Mouse (Mus musculus) C2C12 (cell line): Measurements from ENCODE around the gene Tmem258. TPM values are rescaled to one million over a fixed set of nuclear protein-coding genes. Genes with fewer than 3 reads are reported as not detected.
A peak's percentile ranks its signal among the peaks of the same experiment; 100 is the strongest.

Source experiments
- H3K27me3 ChIP-seq: one replicate; pipeline ENCODE4 v1.6.1; 2011; ENCODE audit not compliant: control insufficient read depth, insufficient read depth, insufficient read length
- H3K36me3 ChIP-seq: one replicate; pipeline ENCODE4 v1.6.1; 2011; ENCODE audit not compliant: control insufficient read depth, insufficient read depth
- H3K4me3 ChIP-seq: one replicate; pipeline ENCODE4 v1.5.1; 2011; ENCODE audit warnings: mild to moderate bottlenecking, control low read depth; ENCODE audit not compliant: poor library complexity, insufficient read depth, severe bottlenecking
- H3K79me2 ChIP-seq: one replicate; pipeline ENCODE4 v1.6.1; 2011; ENCODE audit not compliant: control insufficient read depth, insufficient read depth
- H3K79me3 ChIP-seq: one replicate; pipeline ENCODE4 v1.6.1; 2011; ENCODE audit warnings: low read depth, control low read depth
- H3ac ChIP-seq: one replicate; pipeline ENCODE3; 2011; ENCODE audit warnings: low read depth; ENCODE audit not compliant: control insufficient read depth, insufficient read length
- CEBPB ChIP-seq: IDR thresholded peaks from one replicate; pipeline ENCODE4 v1.6.1; 2011; ENCODE audit warnings: low read depth, mild to moderate bottlenecking, control low read depth, moderate library complexity
- CTCF ChIP-seq: IDR thresholded peaks from one replicate; pipeline ENCODE4 v1.5.1; 2011; ENCODE audit not compliant: control insufficient read depth, insufficient read depth, insufficient read length
- FOSL1 ChIP-seq: IDR thresholded peaks from one replicate; pipeline ENCODE4 v1.8.0; 2011; ENCODE audit warnings: mild to moderate bottlenecking, low read length; ENCODE audit not compliant: poor library complexity, insufficient read depth, severe bottlenecking
- MAX ChIP-seq: IDR thresholded peaks from one replicate; pipeline ENCODE4 v1.6.1; 2011; ENCODE audit warnings: mild to moderate bottlenecking, control low read depth
- MYOD1 ChIP-seq: IDR thresholded peaks from one replicate; pipeline ENCODE4 v1.6.1; 2011; ENCODE audit warnings: low read depth; ENCODE audit not compliant: control insufficient read depth, insufficient read length
- MYOG ChIP-seq: IDR thresholded peaks from one replicate; pipeline ENCODE4 v1.6.1; 2011; ENCODE audit not compliant: control insufficient read depth, insufficient read length; ENCODE audit errors: extremely low read depth
- USF1 ChIP-seq: IDR thresholded peaks from one replicate; pipeline ENCODE4 v1.6.1; 2011; ENCODE audit warnings: low read depth, mild to moderate bottlenecking, control low read depth, moderate library complexity
- polyA plus RNA-seq: library from polyadenylated mRNA; unstranded; fragments of >200 nt; fragmentation: generic; extraction: Trizol; gene quantifications from one replicate; pipeline ENCODE4 v1.2.1, GENCODE M21; 2012; ENCODE audit warnings: missing spikeins

The Tmem258 gene
- polyA plus RNA-seq, 1 experiment: 339 TPM

DNA sequence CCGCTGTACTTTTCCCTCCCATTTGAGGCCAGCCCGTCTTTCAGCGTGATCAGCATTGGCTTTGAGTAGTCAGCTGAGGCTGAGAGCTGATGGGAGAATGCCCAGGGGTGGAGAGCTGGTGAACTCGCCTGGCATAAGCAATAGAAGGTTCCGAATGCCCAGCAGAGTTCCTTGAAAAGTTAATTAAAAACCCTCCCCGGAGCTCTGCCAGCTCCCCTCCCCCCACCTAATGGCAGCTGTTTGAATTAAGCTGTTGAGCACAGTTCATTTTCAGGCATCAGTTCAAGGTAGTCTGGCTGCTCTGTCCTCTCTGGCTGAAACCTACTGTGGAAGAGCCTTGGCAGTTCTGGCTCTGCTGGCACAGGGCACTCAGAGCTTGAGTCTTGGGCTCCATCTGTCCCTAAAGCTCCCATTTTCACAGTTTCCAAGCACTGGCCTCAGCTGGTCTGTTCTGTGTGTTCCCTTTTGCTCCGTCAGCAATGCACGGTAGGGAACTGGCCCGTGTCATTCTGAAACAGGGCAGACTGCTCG, 15.5 kb upstream of the Tmem258 start:
- TF ChIP-seq CEBPB: no peak
- no peak for TF ChIP-seq MYOG
- TF ChIP-seq USF1: no peak
- no peak for TF ChIP-seq CTCF
- no peak for TF ChIP-seq MYOD1
- no peak for TF ChIP-seq MAX
- no peak for TF ChIP-seq FOSL1
- Histone ChIP-seq H3K36me3 (peaks cover 61% of the 10 kb centered on the region), H3K79me3 (peaks cover 13% of the 10 kb centered on the region), H3ac (no peak overlapping the region), H3K79me2 (peaks cover 31% of the 10 kb centered on the region), H3K4me3 (no peak overlapping the region), H3K27me3 (no peaks in the 10 kb centered on the region)

DNA sequence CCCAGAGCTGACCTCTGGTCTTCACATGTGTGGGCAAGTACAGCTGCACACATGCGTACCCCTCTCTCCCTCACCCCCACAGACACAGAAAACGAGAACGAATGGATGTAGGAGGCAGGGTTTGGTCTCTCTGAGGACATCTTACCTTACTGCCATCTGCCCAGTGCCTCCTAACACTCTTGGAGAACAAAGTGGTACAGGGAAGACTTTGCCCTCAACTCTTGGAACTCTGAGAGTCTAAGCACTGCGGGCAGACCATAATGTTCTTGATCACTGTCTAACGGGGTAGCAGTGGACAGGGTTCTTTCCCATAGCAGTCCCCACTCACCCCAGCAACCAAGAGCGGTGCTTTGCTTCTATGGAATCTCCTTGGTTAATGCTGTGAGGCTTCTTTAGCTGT, 14.8 kb upstream of the Tmem258 start:
- Histone ChIP-seq H3K36me3 (peaks cover 68% of the 10 kb centered on the region), H3ac (no peak overlapping the region), H3K79me2 (peaks cover 24% of the 10 kb centered on the region), H3K4me3 (no peak overlapping the region), H3K79me3 (peaks cover 8% of the 10 kb centered on the region), H3K27me3 (no peaks in the 10 kb centered on the region)
- TF ChIP-seq FOSL1: no peak
- no peak for TF ChIP-seq CEBPB
- no peak for TF ChIP-seq USF1
- TF ChIP-seq MYOG: no peak
- no peak for TF ChIP-seq CTCF
- TF ChIP-seq MYOD1: no peak
- TF ChIP-seq MAX: no peak

DNA sequence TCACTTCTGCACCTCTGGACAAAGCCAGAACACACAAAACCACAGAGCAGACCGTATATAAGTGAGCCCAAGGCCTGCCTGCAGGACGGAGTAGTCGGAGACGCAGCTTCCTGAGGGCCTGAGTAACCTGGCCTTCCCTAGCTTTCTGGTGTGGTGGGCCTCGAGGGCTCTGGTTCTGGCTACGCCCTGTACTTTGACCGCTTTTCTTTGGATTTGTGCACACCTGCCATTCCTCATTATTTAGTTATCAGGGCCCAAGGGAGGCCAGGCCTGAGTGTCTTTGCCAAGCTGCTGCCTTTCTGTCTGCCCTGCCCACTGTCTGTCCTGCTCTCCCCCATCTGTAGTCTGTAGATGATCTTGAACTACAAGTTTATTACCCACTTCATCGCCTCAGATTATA, 13.9 kb upstream of the Tmem258 start:
- Histone ChIP-seq H3K27me3 (no peaks in the 10 kb centered on the region), H3K79me2 (peaks cover 15% of the 10 kb centered on the region), H3K79me3 (peaks cover 3% of the 10 kb centered on the region), H3K4me3 (no peak overlapping the region), H3K36me3 (peaks cover 76% of the 10 kb centered on the region), H3ac (no peak overlapping the region)
- TF ChIP-seq USF1: no peak
- no peak for TF ChIP-seq FOSL1
- TF ChIP-seq MAX: no peak
- TF ChIP-seq CTCF: no peak
- TF ChIP-seq MYOG: no peak
- no peak for TF ChIP-seq CEBPB
- no peak for TF ChIP-seq MYOD1

DNA sequence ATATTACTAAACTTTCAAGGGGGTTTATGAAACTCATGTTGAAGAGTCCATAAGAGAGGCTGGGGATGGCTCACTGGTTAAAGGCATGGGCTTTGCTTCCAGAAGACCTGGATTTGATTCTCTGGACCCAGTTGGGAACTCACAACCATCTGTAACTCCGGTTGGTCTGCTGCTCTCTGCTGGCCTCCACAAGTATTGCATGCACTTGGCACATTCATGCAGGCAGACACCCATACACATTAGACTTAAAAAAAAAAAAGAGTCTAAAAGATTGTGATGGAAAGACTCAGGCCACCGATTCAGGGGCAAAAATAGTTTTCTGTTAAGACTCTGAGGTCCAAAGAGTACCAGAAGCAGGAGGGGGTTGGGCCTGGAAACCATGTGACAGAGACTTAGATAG, 13.0 kb upstream of the Tmem258 start:
- H3K79me3 ChIP-seq: no peaks in the 10 kb centered on the region
- no peaks in the 10 kb centered on the region for H3K27me3 ChIP-seq
- no peak overlapping the region for H3K4me3 ChIP-seq
- peaks cover 76% of the 10 kb centered on the region for H3K36me3 ChIP-seq
- peaks cover 7% of the 10 kb centered on the region for H3K79me2 ChIP-seq
- TF ChIP-seq MAX (no peak), MYOG (no peak), MYOD1 (no peak), USF1 (no peak), CEBPB (no peak), FOSL1 (no peak), CTCF (peak; percentile 44)
- no peak overlapping the region for H3ac ChIP-seq

DNA sequence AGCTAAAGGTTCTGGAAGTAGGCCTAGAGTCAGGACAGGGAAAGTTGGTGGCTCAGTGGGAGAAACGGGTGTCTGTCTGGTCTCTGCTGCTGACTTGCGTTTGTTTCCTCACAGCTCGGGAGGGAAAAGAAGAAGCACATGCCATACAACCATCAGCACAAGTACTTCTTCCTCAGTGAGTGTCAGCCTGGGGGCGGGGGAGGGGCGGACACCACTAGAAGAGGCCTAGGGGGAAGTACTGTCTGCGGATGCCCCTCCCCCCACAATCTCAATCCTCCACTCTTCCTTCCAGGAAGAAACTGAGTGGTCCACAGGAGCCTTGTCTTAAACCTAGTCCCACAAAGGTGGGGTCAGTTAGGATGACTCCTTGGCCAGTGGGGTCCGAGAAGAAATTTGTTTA, 12.5 kb upstream of the Tmem258 start:
- no peaks in the 10 kb centered on the region for H3K27me3 ChIP-seq
- no peak overlapping the region for H3ac ChIP-seq
- H3K79me3 ChIP-seq: no peaks in the 10 kb centered on the region
- peaks cover 73% of the 10 kb centered on the region for H3K36me3 ChIP-seq
- H3K79me2 ChIP-seq: peaks cover 1% of the 10 kb centered on the region
- H3K4me3 ChIP-seq: no peak overlapping the region
- TF ChIP-seq MAX (no peak), CTCF (no peak), MYOD1 (no peak), USF1 (no peak), CEBPB (no peak), MYOG (no peak), FOSL1 (no peak)
